Mouse (Mus musculus) stomach, embryonic 14.5 days (tissue): Measurements from ENCODE around the gene Plekhj1. TPM values are rescaled to one million over a fixed set of nuclear protein-coding genes. Genes with fewer than 3 reads are reported as not detected.
A peak's percentile ranks its signal among the peaks of the same experiment; 100 is the strongest.

ENCODE experiments used
- ATAC-seq: fragments of 200-750 bp; cut with Nextera tagmentation; 2 replicates; pipeline ENCODE4 v1.8.0; 2017; ENCODE audit warnings: low read depth, moderate TSS enrichment; ENCODE audit not compliant: insufficient number of reproducible peaks, insufficient read depth, low FRiP score
- H3K27ac ChIP-seq: fragments of 300-500 bp; sonication (generic); 2 replicates; pipeline ENCODE4 v1.5.1; 2014; ENCODE audit warnings: mild to moderate bottlenecking, low read length, moderate library complexity, mixed read lengths
- H3K27me3 ChIP-seq: fragments of 300-500 bp; sonication (generic); 2 replicates; pipeline ENCODE4 v1.6.1; 2014; ENCODE audit warnings: low read length, control low read depth, mixed read lengths; ENCODE audit not compliant: control insufficient read depth, insufficient read depth
- H3K36me3 ChIP-seq: fragments of 300-500 bp; sonication (generic); 2 replicates; pipeline ENCODE4 v1.6.1; 2014; ENCODE audit warnings: mild to moderate bottlenecking, control low read depth, low read length, moderate library complexity, mixed read lengths; ENCODE audit not compliant: control insufficient read depth, insufficient read depth
- H3K4me1 ChIP-seq: fragments of 300-500 bp; sonication (generic); 2 replicates; pipeline ENCODE4 v1.6.1; 2014; ENCODE audit warnings: low read length, control low read depth, mixed read lengths; ENCODE audit not compliant: control insufficient read depth, insufficient read depth
- H3K4me2 ChIP-seq: fragments of 300-500 bp; sonication (generic); replicated peaks from 2 replicates; pipeline ENCODE4 v1.6.1; 2014; ENCODE audit warnings: low read depth, low read length, control low read depth
- H3K4me3 ChIP-seq: fragments of 300-500 bp; sonication (generic); 2 replicates; pipeline ENCODE4 v1.5.1; 2014; ENCODE audit warnings: low read depth, low read length, control low read depth
- H3K9ac ChIP-seq: fragments of 300-500 bp; sonication (generic); replicated peaks from 2 replicates; pipeline ENCODE4 v1.6.1; 2014; ENCODE audit warnings: low read depth, mild to moderate bottlenecking, control low read depth, low read length, moderate library complexity, mixed read lengths
- H3K9me3 ChIP-seq: fragments of 300-500 bp; sonication (generic); 2 replicates; pipeline ENCODE4 v1.6.1; 2016; ENCODE audit warnings: low read depth, low read length, control low read depth; ENCODE audit not compliant: control insufficient read depth
- WGBS: fragments of 180-500 bp; shearing (Covaris S2); extraction: QIAGEN DNeasy Blood & Tissue Kit; methylation state at CpG from one replicate; pipeline ENCODE4 v1.1.7; 2014; 5-methylcytosine and 5-hydroxymethylcytosine counted together
- polyA plus RNA-seq: library from polyadenylated mRNA; unstranded; fragments of >200 nt; fragmentation: Nextera tagmentation; extraction: Ambion mirVana; gene quantifications from 2 replicates; pipeline ENCODE4 v1.2.1, GENCODE M21; 2014

The Plekhj1 gene
- polyA plus RNA-seq, result 110 and 116 TPM in 2 replicates

DNA sequence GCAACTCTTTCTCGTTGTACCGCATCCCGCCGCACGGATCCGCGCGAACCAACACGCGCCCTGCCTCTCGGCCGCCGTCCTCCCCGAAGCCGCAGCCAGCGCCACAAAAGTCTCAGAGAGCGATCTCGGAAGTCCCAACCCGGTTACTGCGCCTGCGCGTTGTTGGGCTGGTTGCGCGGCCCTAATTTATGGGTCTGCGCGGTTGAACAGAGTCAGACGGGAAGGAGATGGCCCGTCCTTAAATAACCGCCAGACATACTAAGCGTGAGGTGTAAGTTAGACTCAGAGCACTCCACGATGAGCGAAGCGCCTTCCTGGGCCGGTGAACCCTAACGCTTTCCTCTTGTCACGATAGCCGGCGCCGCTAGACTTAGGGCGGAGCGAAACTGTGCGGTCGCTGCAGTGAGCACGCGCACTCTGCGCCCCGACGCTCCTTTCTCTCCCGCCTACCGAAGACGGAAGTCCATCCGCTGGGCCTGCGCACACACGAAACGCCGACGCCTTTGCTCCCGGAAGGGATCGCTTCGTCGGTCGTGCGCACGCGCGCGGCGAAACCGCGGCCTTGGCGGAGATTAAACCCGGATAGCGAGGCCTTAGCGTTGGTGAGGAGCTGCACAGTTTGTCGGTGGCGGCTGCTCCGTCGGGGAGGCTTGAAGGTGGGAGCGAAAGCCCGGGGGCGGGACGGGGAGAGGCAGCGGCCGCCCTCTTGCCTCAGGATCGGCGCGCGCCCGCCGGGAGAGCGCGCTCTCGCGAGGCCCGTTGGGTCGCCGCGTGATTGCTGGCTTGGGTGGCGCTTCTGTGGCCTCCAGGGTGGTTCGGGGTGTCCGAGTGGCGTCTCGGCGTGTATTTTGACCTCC is at the start of gene Plekhj1, which contains the start of gene Sf3a2:
Gene Plekhj1 (minus strand): TSS at position 477 of the 857 bp plus-strand sequence.
Gene Sf3a2 (plus strand): TSS at position 49 of the 857 bp plus-strand sequence.
- Histone ChIP-seq H3K27me3 (no peaks in the 10 kb centered on the region), H3K27ac (peak within 1 kb of the TSS; percentile 96), H3K9ac (peak within 1 kb of the TSS; percentile 98), H3K36me3 (peaks cover 51% of the 10 kb centered on the region), H3K4me3 (peak within 1 kb of the TSS; percentile 94), H3K4me1 (peaks cover 21% of the 10 kb centered on the region), H3K4me2 (peak within 1 kb of the TSS; percentile 88), H3K9me3 (no peaks in the 10 kb centered on the region)
- ATAC-seq, result peak; percentile 89
- under 1% methylated on average over 104 of the region's 104 CpGs for WGBS

DNA sequence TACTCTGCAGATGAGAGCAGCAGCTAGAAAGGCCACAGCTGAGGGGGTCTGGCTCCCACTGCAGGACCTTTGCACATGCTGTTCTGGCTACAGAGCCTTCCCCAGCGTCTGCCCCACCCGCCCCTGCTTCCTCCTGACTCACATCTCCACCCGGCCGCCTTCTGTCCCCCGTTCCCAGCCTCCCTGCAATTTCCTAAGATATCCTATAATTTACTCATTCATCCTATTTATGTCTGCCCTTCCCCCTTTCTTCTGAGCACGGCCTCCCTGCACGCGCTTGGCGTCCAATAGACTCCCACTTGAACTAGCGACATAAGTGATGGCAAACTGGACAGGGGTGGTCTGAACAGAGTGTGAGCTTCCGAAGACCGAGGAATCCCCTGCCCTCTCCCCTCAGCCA is 47.3 kb upstream of the Plekhj1 start:
- H3K9ac ChIP-seq, result no peak overlapping the region
- no peak overlapping the region for H3K4me3 ChIP-seq
- H3K9me3 ChIP-seq, result no peaks in the 10 kb centered on the region
- no peak overlapping the region for H3K27ac ChIP-seq
- peaks cover 37% of the 10 kb centered on the region for H3K27me3 ChIP-seq
- WGBS, result 71% methylated on average over 12 of the region's 12 CpGs
- no peaks in the 10 kb centered on the region for H3K36me3 ChIP-seq
- no peak overlapping the region for H3K4me2 ChIP-seq
- H3K4me1 ChIP-seq, result 0 out of 2 replicates have a peak, but pooled peaks cover 8% of the 10 kb centered on the region
- ATAC-seq, result no peak

DNA sequence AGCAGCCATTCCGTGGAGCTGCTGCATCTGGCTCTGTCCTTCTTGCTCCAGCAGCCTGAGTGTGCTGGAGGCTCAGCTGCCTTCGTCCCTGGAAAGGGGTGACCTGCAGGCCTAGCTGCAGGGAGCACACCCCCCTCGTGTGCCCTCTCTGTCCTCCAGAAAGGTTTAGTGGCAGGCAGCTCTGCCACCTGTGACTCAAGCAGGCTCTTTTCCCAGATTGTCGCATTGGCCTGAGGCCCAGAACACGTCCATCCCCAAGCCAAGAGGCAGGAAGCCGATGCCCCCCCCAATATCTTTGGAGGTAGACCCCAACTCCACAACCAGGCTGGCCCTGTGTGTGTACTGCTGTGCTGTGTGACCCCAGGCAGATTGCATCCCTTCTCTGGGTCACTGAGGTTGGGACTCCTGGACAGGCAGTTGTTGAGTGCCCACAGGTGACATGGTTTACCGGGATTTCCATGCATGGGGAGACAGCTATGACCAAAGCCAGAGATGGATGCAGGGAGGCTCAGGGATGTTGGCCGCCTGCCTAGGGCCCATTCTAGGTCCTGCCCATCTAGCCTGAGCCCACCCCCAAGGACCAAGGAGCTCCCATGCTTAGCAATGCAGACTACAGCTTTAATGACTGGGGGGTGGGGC is 46.7 kb upstream of the Plekhj1 start:
- H3K4me1 ChIP-seq, result 0 out of 2 replicates have a peak, but pooled peaks cover 8% of the 10 kb centered on the region
- H3K4me2 ChIP-seq, result no peak overlapping the region
- H3K4me3 ChIP-seq, result no peak overlapping the region
- H3K9ac ChIP-seq, result no peak overlapping the region
- ATAC-seq, result no peak
- no peak overlapping the region for H3K27ac ChIP-seq
- peaks cover 37% of the 10 kb centered on the region for H3K27me3 ChIP-seq
- 58% methylated on average over 8 of the region's 8 CpGs for WGBS
- H3K36me3 ChIP-seq, result no peaks in the 10 kb centered on the region
- H3K9me3 ChIP-seq, result no peaks in the 10 kb centered on the region

DNA sequence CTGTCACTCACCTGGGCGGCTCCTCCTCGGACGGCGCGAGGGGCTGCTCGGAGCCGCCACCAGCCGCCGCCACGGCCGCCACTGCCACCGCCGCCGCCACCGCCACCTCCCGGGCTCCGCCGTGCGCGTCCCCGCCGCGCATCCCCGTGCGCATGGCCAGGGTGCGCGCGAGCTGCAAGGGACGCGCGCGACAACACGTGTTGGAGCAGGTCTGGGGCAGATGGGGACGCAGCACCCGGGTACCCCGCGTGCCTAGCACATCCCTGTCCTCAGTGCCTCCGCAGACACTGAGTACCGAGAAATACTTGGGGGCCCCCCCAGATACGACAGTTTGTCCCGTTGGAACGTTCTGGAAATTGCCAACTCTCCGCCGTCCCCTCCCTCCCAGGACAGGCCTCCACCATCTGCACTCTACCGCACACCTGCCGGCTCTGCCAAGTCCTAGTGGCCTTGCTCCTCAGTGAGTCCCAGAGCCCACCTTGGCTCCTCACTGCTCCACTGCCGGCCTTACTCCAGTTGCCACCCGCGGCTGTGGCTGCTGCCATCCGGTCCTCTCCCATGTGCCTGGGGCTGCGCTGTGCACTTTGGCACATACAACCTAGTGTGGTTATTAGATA is 45.6 kb upstream of the Plekhj1 start, which contains the start of gene Lingo3:
Gene Lingo3 (minus strand): TSS at position 109 of the 617 bp plus-strand sequence.
- Histone ChIP-seq H3K27me3 (peaks cover 37% of the 10 kb centered on the region), H3K27ac (no peak within 1 kb of the TSS), H3K9me3 (no peaks in the 10 kb centered on the region), H3K4me2 (peak within 1 kb of the TSS; percentile 70), H3K9ac (peak within 1 kb of the TSS; percentile 22), H3K36me3 (no peaks in the 10 kb centered on the region), H3K4me3 (peak within 1 kb of the TSS; percentile 33), H3K4me1 (0 out of 2 replicates have a peak, but pooled peaks cover 8% of the 10 kb centered on the region)
- no peak for ATAC-seq
- WGBS, result 4% methylated on average over 51 of the region's 51 CpGs

DNA sequence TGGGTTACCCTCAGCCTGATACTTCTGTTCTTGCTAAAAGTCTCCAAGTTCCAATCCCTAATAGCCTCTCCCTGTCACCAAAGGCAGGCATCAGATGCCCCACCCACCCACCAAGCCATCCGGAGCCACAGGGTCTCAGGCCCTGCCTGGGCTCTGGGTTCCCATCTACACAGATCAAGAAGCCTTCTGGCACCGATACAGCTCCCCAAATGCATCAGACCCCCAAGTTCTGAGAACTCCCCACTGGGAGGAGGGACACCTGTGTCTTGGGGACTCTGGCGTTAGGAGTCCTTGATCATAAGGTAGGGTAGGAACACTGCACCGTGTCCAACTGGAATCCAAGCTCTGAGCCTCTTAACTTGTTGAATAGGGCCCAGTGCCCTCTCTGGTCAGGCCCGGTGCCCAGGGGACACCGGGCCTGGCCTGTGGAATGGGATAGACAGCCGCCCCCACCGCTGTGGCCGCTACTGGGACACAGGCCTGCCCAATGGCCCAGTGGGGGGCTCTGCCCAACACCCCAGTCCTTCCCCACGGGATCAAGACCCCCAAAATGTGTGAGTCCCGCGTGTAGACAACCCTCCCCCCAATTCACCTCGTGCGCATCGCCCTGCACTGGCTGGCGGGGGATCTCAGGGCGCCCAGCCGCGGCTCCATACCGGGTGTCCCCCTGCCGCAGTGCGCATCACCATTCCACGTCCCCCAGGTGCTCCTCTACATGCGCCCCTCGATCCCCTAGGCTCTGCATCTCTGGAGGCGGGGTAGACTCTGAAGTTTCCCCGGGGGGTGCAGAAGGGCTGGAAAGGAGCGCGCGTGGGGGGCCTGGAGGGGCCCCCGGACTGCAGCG is 44.9 kb upstream of the Plekhj1 start:
- 10% methylated on average over 32 of the region's 32 CpGs for WGBS
- no peaks in the 10 kb centered on the region for H3K9me3 ChIP-seq
- peaks cover 37% of the 10 kb centered on the region for H3K27me3 ChIP-seq
- peak overlapping the region; percentile 22 for H3K9ac ChIP-seq
- peak overlapping the region; percentile 33 for H3K4me3 ChIP-seq
- no peak for ATAC-seq
- H3K36me3 ChIP-seq, result no peaks in the 10 kb centered on the region
- H3K4me1 ChIP-seq, result 0 out of 2 replicates have a peak, but pooled peaks cover 5% of the 10 kb centered on the region
- peak overlapping the region; percentile 70 for H3K4me2 ChIP-seq
- no peak overlapping the region for H3K27ac ChIP-seq

DNA sequence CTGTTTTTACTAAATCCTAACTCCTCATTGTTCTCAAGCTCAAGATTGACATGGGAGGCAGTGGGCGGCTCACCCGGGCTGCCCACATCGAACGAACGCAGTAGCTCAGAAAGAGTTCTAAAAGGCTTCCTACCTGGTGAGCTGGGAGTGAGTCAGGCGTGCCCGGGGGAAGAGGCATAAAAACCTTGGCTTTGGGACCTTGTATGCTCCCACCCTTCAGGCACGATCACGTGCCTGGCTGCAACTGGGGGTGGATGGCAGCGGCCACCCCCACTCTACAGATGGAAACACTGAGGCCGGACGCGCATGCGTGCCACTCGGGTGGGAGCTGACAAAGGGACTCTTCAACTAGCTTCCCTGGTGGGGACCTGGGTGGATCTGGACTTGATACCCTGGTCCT is 43.9 kb upstream of the Plekhj1 start:
- Histone ChIP-seq H3K36me3 (no peaks in the 10 kb centered on the region), H3K9me3 (no peaks in the 10 kb centered on the region), H3K27ac (no peak overlapping the region), H3K4me2 (no peak overlapping the region), H3K27me3 (peaks cover 37% of the 10 kb centered on the region), H3K4me3 (no peak overlapping the region), H3K9ac (no peak overlapping the region), H3K4me1 (0 out of 2 replicates have a peak, but pooled peaks cover 4% of the 10 kb centered on the region)
- no peak for ATAC-seq
- WGBS, result 77% methylated on average over 15 of the region's 15 CpGs

DNA sequence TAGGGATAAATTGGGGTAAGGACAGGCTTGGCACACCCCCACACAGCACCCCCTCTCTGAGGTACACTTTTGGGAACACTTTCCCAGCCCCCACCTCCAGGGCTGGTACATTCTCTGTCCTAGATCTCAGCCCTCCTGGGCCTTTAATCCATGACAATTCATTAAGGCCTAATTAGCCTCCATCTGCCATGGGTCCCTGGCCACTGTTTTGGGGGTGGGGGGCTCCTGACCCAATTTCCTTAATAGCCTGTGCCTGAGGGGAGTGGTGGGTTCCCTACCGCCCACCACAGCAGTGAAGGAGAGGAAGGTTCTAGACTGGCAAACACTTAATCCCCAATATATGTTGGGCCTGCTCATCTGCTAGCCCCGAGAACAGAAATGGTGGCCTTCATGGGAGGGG is 43.3 kb upstream of the Plekhj1 start:
- ATAC-seq, result no peak
- no peaks in the 10 kb centered on the region for H3K36me3 ChIP-seq
- H3K4me1 ChIP-seq, result 0 out of 2 replicates have a peak, but pooled peaks cover 4% of the 10 kb centered on the region
- no peak overlapping the region for H3K9ac ChIP-seq
- H3K27ac ChIP-seq, result no peak overlapping the region
- peaks cover 39% of the 10 kb centered on the region for H3K27me3 ChIP-seq
- no peak overlapping the region for H3K4me3 ChIP-seq
- WGBS, result 80% methylated on average over 2 of the region's 2 CpGs
- no peak overlapping the region for H3K4me2 ChIP-seq
- H3K9me3 ChIP-seq, result no peaks in the 10 kb centered on the region
